Mouse (Mus musculus) T-helper 17 cell (primary cell): ENCODE measurements around the gene Jmjd8.
"Not testable (repeated sequence)": the region's sequence is repeated elsewhere in the genome, so short reads cannot be mapped to it uniquely, and the experiment has no call there.

Experiments
- in situ Hi-C, 2 experiments: fragments of 300-600 bp; cut with MboI, MseI; formaldehyde crosslinking; loops; 1 replicate in 1 of 2; 2 replicates in 1 of 2; pipeline ENCODE4 v1.15.1; 2025; ENCODE audit warnings: high pct_unique_total_duplicates in 2 of 2

The Jmjd8 gene

GRCm38 (mm10) chr17:25828712-25829557 is at the start of gene Jmjd8:
Gene Jmjd8, plus strand, starts transcription at chr17:25828867.
- in situ Hi-C loops = loop anchor here in 1 of 2 experiments (10.0 kb wide), 1 partner anchor 1716 kb away; no protein-coding TSS in a partner anchor

GRCm38 (mm10) chr17:25781339-25781738 is 47.3 kb upstream of the Jmjd8 start:
- in situ Hi-C loops = no loop called here

GRCm38 (mm10) chr17:25783086-25783485 is 45.6 kb upstream of the Jmjd8 start:
- in situ Hi-C loops = no loop called here

GRCm38 (mm10) chr17:25783861-25784574 is 44.6 kb upstream of the Jmjd8 start:
- in situ Hi-C loops = no loop called here

- in situ Hi-C loops = no loop called here
Measured at GRCm38 (mm10) chr17:25785281-25785745, 43.4 kb upstream of the Jmjd8 start, which contains the start of gene Haghl. Gene Haghl, minus strand, starts transcription at chr17:25785673.

GRCm38 (mm10) chr17:25786280-25786679 is 42.4 kb upstream of the Jmjd8 start, which contains the start of gene Ccdc78:
Gene Ccdc78, plus strand, starts transcription at chr17:25786580.
- in situ Hi-C loops = no loop called here

- in situ Hi-C loops = no loop called here
Measured at GRCm38 (mm10) chr17:25786781-25787504, 41.7 kb upstream of the Jmjd8 start.

- in situ Hi-C loops = no loop called here
Measured at GRCm38 (mm10) chr17:25791320-25791842, 37.3 kb upstream of the Jmjd8 start.

- in situ Hi-C loops = no loop called here
Measured at GRCm38 (mm10) chr17:25791843-25792527, 36.7 kb upstream of the Jmjd8 start.

GRCm38 (mm10) chr17:25792615-25793014 is 36.1 kb upstream of the Jmjd8 start, which contains the start of gene Fam173a:
Gene Fam173a, minus strand, starts transcription at chr17:25792901.
- in situ Hi-C loops = no loop called here

GRCm38 (mm10) chr17:25794197-25794596 is 34.5 kb upstream of the Jmjd8 start:
- in situ Hi-C loops = no loop called here

- in situ Hi-C loops = loop anchor here in 1 of 2 experiments (5.0 kb wide), 1 partner anchor 63 kb away; no protein-coding TSS in a partner anchor
Measured at GRCm38 (mm10) chr17:25794998-25795397, 33.7 kb upstream of the Jmjd8 start.

GRCm38 (mm10) chr17:25795609-25796092 is 33.0 kb upstream of the Jmjd8 start, which contains the start of gene AC134908.4:
Gene AC134908.4, minus strand, starts transcription at chr17:25795659.
- in situ Hi-C loops = loop anchor here in 1 of 2 experiments (5.0 kb wide), 1 partner anchor 63 kb away; no protein-coding TSS in a partner anchor

GRCm38 (mm10) chr17:25796211-25796771 is 32.4 kb upstream of the Jmjd8 start:
- in situ Hi-C loops = loop anchor here in 1 of 2 experiments (5.0 kb wide), 1 partner anchor 64 kb away; no protein-coding TSS in a partner anchor

GRCm38 (mm10) chr17:25796951-25797369 is 31.7 kb upstream of the Jmjd8 start, which contains the start of gene Metrn:
Gene Metrn, minus strand, starts transcription at chr17:25797136.
- in situ Hi-C loops = loop anchor here in 1 of 2 experiments (5.0 kb wide), 1 partner anchor 65 kb away; no protein-coding TSS in a partner anchor

GRCm38 (mm10) chr17:25801029-25801428 is 27.6 kb upstream of the Jmjd8 start:
- in situ Hi-C loops = loop anchor here (5.0 kb wide), 1 partner anchor 34 kb away; no protein-coding TSS in a partner anchor

- in situ Hi-C loops = loop anchor here (5.0 kb wide), 1 partner anchor 36 kb away; no protein-coding TSS in a partner anchor
Measured at GRCm38 (mm10) chr17:25802825-25803517, 25.7 kb upstream of the Jmjd8 start.

- in situ Hi-C loops = no loop called here
Measured at GRCm38 (mm10) chr17:25806507-25806906, 22.2 kb upstream of the Jmjd8 start.

GRCm38 (mm10) chr17:25807452-25807851 is 21.2 kb upstream of the Jmjd8 start:
- in situ Hi-C loops = not testable (repeated sequence)
